Mouse (Mus musculus) C2C12 (cell line): ENCODE measurements at regions not wholly inside any gene's neighbourhood (a gene's known extent, or its start where the extent isn't known, plus 50 kb on each side); places are given as distances from the start of the nearest gene placed in this dataset.

Experiments used
- H3K27me3 ChIP-seq: one replicate; pipeline ENCODE4 v1.6.1; 2011; ENCODE audit not compliant: control insufficient read depth, insufficient read depth, insufficient read length
- H3K36me3 ChIP-seq: one replicate; pipeline ENCODE4 v1.6.1; 2011; ENCODE audit not compliant: control insufficient read depth, insufficient read depth
- H3K4me3 ChIP-seq: one replicate; pipeline ENCODE4 v1.5.1; 2011; ENCODE audit warnings: mild to moderate bottlenecking, control low read depth; ENCODE audit not compliant: poor library complexity, insufficient read depth, severe bottlenecking
- H3K79me2 ChIP-seq: one replicate; pipeline ENCODE4 v1.6.1; 2011; ENCODE audit not compliant: control insufficient read depth, insufficient read depth
- H3K79me3 ChIP-seq: one replicate; pipeline ENCODE4 v1.6.1; 2011; ENCODE audit warnings: low read depth, control low read depth
- H3ac ChIP-seq: one replicate; pipeline ENCODE3; 2011; ENCODE audit warnings: low read depth; ENCODE audit not compliant: control insufficient read depth, insufficient read length
- CEBPB ChIP-seq: IDR thresholded peaks from one replicate; pipeline ENCODE4 v1.6.1; 2011; ENCODE audit warnings: low read depth, mild to moderate bottlenecking, control low read depth, moderate library complexity
- CTCF ChIP-seq: IDR thresholded peaks from one replicate; pipeline ENCODE4 v1.5.1; 2011; ENCODE audit not compliant: control insufficient read depth, insufficient read depth, insufficient read length
- FOSL1 ChIP-seq: IDR thresholded peaks from one replicate; pipeline ENCODE4 v1.8.0; 2011; ENCODE audit warnings: mild to moderate bottlenecking, low read length; ENCODE audit not compliant: poor library complexity, insufficient read depth, severe bottlenecking
- MAX ChIP-seq: IDR thresholded peaks from one replicate; pipeline ENCODE4 v1.6.1; 2011; ENCODE audit warnings: mild to moderate bottlenecking, control low read depth
- MYOD1 ChIP-seq: IDR thresholded peaks from one replicate; pipeline ENCODE4 v1.6.1; 2011; ENCODE audit warnings: low read depth; ENCODE audit not compliant: control insufficient read depth, insufficient read length
- MYOG ChIP-seq: IDR thresholded peaks from one replicate; pipeline ENCODE4 v1.6.1; 2011; ENCODE audit not compliant: control insufficient read depth, insufficient read length; ENCODE audit errors: extremely low read depth
- USF1 ChIP-seq: IDR thresholded peaks from one replicate; pipeline ENCODE4 v1.6.1; 2011; ENCODE audit warnings: low read depth, mild to moderate bottlenecking, control low read depth, moderate library complexity

DNA sequence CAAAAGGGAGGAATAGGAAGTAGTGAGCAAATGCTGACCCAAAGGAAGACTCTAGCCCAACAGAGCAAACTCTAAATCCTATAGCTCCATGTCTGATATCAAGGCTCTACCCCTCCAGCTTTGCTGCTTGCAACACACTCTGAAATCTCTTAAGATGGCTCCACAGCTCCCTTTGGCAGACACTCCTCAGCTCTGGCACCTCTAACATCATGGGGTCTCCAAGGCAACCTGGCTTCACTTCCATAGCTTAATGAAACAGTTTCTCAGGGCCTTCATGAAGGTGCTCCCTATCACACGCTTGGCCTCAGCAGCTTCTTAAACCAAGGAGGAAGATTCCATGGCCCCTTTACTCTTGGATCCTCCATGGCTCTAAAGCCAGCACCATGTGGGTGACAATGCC is 73.6 kb downstream of the Hes1 start:
- Histone ChIP-seq H3K4me3 (no peak overlapping the region), H3K79me3 (no peaks in the 10 kb centered on the region), H3K79me2 (no peaks in the 10 kb centered on the region), H3K27me3 (no peaks in the 10 kb centered on the region), H3ac (no peak overlapping the region), H3K36me3 (no peaks in the 10 kb centered on the region)
- TF ChIP-seq CEBPB, result no peak
- TF ChIP-seq FOSL1, result no peak
- no peak for TF ChIP-seq CTCF
- no peak for TF ChIP-seq MYOD1
- TF ChIP-seq MAX, result no peak
- no peak for TF ChIP-seq USF1
- TF ChIP-seq MYOG, result no peak

DNA sequence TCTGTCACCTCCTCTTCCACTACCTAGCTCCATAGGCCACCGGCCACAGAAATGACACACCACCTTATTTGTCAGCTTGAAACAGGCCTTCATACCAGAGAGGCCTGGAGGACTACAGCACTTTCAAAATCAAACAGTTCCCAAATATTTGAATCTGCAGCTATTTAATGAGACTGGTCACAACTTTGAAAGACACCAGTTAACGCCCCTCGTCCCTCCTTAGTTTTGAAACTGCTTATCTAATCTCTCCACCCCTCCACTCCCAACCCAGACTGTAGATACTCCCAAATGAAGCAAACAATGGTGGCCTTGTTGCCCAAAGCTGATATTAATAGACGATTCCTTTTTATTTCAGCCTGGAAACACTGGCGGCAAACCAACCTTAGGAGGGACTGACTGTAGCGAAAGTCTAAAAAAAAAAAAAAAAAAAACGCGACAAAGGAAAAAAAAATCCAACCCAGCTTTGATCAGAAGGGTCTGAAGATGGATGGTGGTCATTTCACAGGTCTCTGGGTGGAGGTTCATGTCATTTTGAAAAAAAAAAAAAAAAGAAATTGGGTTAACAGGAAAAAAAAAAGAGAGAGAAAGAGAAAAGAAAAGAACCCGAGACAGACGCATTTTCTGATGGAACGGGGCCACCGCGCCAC is 80.8 kb downstream of the Hes1 start:
- Histone ChIP-seq H3ac (no peak overlapping the region), H3K79me2 (no peaks in the 10 kb centered on the region), H3K27me3 (no peaks in the 10 kb centered on the region), H3K4me3 (no peak overlapping the region), H3K36me3 (no peaks in the 10 kb centered on the region), H3K79me3 (no peaks in the 10 kb centered on the region)
- TF ChIP-seq CEBPB (no peak), USF1 (no peak), MYOD1 (no peak), FOSL1 (no peak), MAX (no peak), CTCF (no peak)

DNA sequence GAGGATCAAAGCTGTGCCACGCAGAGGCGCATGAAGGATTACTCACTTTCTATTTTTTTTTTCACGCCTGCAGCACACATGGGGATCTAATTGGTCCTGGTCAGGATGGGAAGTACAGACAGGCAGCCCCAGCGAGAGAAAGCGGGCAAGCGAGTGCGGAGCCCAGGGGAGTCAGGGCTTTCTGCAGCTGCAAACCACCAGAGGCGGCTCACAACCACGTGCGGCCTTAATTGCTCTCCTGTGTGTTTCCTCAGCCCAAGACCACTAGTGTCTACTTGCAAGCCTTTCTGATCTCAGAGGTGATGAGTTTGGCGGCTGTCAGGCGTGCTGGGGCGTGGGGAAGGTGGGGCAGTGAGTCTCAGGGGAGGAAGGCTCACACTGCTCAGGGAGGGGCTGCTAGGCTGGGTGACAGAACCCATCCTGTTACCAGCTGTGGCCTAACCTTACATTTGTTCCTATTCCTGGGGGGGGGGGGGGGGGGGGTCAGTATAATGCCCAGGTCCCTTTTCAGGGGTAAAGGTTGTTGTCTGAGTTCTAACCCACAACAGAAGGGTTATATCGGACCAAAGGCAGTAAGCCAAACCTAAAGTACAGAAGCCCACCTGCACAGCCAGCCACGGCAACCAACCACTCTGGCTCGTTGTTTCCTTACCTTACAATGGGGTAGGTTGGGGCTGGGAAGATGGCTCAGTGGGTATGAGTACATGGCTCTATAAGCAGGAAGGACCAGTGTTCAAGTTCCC is 81.5 kb downstream of the Hes1 start:
- Histone ChIP-seq H3K27me3 (no peaks in the 10 kb centered on the region), H3K4me3 (no peak overlapping the region), H3K36me3 (no peaks in the 10 kb centered on the region), H3K79me2 (no peaks in the 10 kb centered on the region), H3K79me3 (no peaks in the 10 kb centered on the region), H3ac (no peak overlapping the region)
- TF ChIP-seq MYOD1 (no peak), MAX (no peak), MYOG (no peak), FOSL1 (no peak), CEBPB (no peak), CTCF (no peak), USF1 (no peak)

DNA sequence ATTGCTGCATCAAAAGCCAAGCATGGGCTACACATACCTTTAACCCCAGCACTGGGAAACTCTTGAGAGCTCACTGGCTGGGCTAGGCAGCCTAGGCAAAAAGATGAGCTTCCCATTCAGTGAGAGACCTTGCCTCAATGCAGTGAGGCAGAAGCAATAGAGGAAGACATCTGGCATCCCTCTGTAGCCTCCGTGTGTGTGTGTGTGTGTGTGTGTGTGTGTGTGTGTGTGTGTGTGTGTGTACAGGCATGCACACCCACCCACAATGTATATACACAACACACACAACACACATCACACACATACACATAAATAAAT is 82.0 kb downstream of the Hes1 start:
- Histone ChIP-seq H3K79me2 (no peaks in the 10 kb centered on the region), H3ac (no peak overlapping the region), H3K36me3 (no peaks in the 10 kb centered on the region), H3K27me3 (no peaks in the 10 kb centered on the region), H3K79me3 (no peaks in the 10 kb centered on the region), H3K4me3 (no peak overlapping the region)
- TF ChIP-seq CEBPB (no peak), MAX (no peak), USF1 (no peak), MYOD1 (no peak)

DNA sequence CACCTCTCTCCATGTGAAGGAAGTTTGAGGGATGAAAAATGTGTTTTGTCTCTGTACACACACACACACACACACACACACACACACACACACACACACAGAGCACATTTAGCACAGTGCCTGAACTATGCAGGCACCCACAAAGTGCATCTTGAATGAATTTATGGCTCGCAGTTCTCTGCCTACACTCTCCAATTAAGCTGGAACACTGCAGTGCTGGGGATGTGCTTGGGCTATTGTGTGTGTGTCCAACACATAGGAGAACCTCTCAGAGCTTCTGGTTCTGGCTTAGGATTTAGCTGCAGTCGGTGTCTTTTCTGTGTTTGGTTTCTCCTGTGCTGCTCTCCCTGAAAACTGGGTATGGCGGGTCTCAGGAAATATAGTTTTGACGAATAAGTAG is 83.1 kb downstream of the Hes1 start:
- Histone ChIP-seq H3K79me3 (no peaks in the 10 kb centered on the region), H3K4me3 (no peak overlapping the region), H3ac (no peak overlapping the region), H3K36me3 (no peaks in the 10 kb centered on the region), H3K27me3 (no peaks in the 10 kb centered on the region), H3K79me2 (no peaks in the 10 kb centered on the region)
- TF ChIP-seq CEBPB (no peak), MYOG (no peak), USF1 (no peak), MYOD1 (no peak), MAX (no peak), CTCF (no peak), FOSL1 (no peak)

DNA sequence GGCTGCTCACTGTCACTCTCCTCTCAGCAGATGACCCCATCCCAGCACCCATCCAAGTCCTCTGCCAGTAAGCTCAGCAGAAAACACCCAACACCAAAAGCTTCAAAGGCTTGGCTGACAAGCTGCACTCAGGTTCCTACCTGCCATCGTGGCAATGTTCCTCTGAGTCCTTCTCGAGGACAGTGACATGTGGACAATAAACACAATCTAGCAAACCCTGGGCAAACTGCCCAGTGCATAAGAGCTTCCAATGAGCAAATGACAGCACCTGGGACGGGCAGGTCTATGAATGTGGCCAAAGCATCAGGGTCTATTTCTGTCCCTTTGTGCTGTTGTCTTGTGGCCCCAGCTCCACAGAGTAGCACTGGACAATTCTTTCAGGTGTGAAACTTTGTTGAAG is 86.9 kb downstream of the Hes1 start:
- Histone ChIP-seq H3K36me3 (no peaks in the 10 kb centered on the region), H3K27me3 (no peaks in the 10 kb centered on the region), H3K4me3 (no peak overlapping the region), H3K79me2 (no peaks in the 10 kb centered on the region), H3K79me3 (no peaks in the 10 kb centered on the region), H3ac (no peak overlapping the region)
- TF ChIP-seq MYOD1, result no peak
- TF ChIP-seq FOSL1, result no peak
- no peak for TF ChIP-seq MAX
- no peak for TF ChIP-seq CEBPB
- no peak for TF ChIP-seq MYOG
- TF ChIP-seq CTCF, result no peak
- TF ChIP-seq USF1, result no peak
